Mouse (Mus musculus) ES-Bruce4 (cell line): ENCODE data around the gene Siah1a. TPM values are rescaled to one million over a fixed set of nuclear protein-coding genes. Genes with fewer than 3 reads are reported as not detected.

Experiments used
- H3K27ac ChIP-seq: 2 replicates; pipeline ENCODE4 v1.5.1; 2012; ENCODE audit warnings: low read length, inconsistent platforms; ENCODE audit not compliant: insufficient read depth
- H3K27me3 ChIP-seq: 2 replicates; pipeline ENCODE4 v1.6.1; 2012; ENCODE audit warnings: mild to moderate bottlenecking, low read length, inconsistent platforms; ENCODE audit not compliant: control insufficient read depth, poor library complexity, insufficient read depth, severe bottlenecking
- H3K36me3 ChIP-seq: 2 replicates; pipeline ENCODE4 v1.6.1; 2012; ENCODE audit warnings: inconsistent platforms, mild to moderate bottlenecking, low read length, moderate library complexity; ENCODE audit not compliant: control insufficient read depth, poor library complexity, insufficient read depth, severe bottlenecking
- H3K4me1 ChIP-seq: one replicate; pipeline ENCODE4 v1.8.1; 2011; ENCODE audit warnings: low read length; ENCODE audit not compliant: control insufficient read depth, insufficient read depth
- H3K4me3 ChIP-seq: 2 replicates; pipeline ENCODE4 v1.5.1; 2011; ENCODE audit warnings: low read depth, mild to moderate bottlenecking, low read length
- H3K9ac ChIP-seq: 2 replicates; pipeline ENCODE4 v1.6.1; 2012; ENCODE audit warnings: low read depth, mild to moderate bottlenecking, inconsistent platforms; ENCODE audit not compliant: poor library complexity, severe bottlenecking
- H3K9me3 ChIP-seq: replicated peaks from 2 replicates; pipeline ENCODE4 v1.6.1; 2012; ENCODE audit warnings: mild to moderate bottlenecking, low read length, inconsistent platforms; ENCODE audit not compliant: control insufficient read depth, poor library complexity, insufficient read depth, severe bottlenecking
- CTCF ChIP-seq: IDR thresholded peaks from one replicate; pipeline ENCODE4 v1.8.1; 2011; ENCODE audit warnings: low read depth, low read length
- EP300 ChIP-seq: IDR thresholded peaks from 2 replicates; pipeline ENCODE4 v1.6.1; 2011; ENCODE audit warnings: low read depth, low read length; ENCODE audit not compliant: insufficient read depth
- POLR2A ChIP-seq: IDR thresholded peaks from one replicate; pipeline ENCODE4 v1.8.1; 2011; ENCODE audit warnings: low read length; ENCODE audit not compliant: insufficient read depth
- polyA plus RNA-seq: library from polyadenylated mRNA; stranded (reverse); fragments of >200 nt; gene quantifications from 2 replicates; pipeline ENCODE4 v1.2.4, GENCODE M21; 2011; ENCODE audit warnings: low read depth; ENCODE audit not compliant: missing spikeins, insufficient read depth, insufficient read length

Siah1a gene
- polyA plus RNA-seq, 1 experiment = 20.9 TPM

- H3K27me3 ChIP-seq = no peaks in the 10 kb centered on the region
Observed at GRCm38 (mm10) chr8:86699471-86699870, 46.3 kb downstream of the Siah1a start.

GRCm38 (mm10) chr8:86698811-86699421, 46.8 kb downstream of the Siah1a start:
- H3K9me3 ChIP-seq = no peaks in the 10 kb centered on the region
- TF ChIP-seq POLR2A (no peak), CTCF (no peak), EP300 (no peak)
- no peaks in the 10 kb centered on the region for H3K4me1 ChIP-seq
- H3K36me3 ChIP-seq = no peaks in the 10 kb centered on the region
- H3K27me3 ChIP-seq = no peaks in the 10 kb centered on the region
- no peak overlapping the region for H3K27ac ChIP-seq
- no peak overlapping the region for H3K4me3 ChIP-seq
- no peak overlapping the region for H3K9ac ChIP-seq

More at GRCm38 (mm10) chr8:86699471-86699870, 46.3 kb downstream of the Siah1a start:
- Histone ChIP-seq H3K4me1 (no peaks in the 10 kb centered on the region), H3K4me3 (no peak overlapping the region), H3K9ac (no peak overlapping the region), H3K9me3 (no peaks in the 10 kb centered on the region), H3K36me3 (no peaks in the 10 kb centered on the region), H3K27ac (no peak overlapping the region)
- TF ChIP-seq CTCF = no peak
- TF ChIP-seq EP300 = no peak
- no peak for TF ChIP-seq POLR2A

DNA sequence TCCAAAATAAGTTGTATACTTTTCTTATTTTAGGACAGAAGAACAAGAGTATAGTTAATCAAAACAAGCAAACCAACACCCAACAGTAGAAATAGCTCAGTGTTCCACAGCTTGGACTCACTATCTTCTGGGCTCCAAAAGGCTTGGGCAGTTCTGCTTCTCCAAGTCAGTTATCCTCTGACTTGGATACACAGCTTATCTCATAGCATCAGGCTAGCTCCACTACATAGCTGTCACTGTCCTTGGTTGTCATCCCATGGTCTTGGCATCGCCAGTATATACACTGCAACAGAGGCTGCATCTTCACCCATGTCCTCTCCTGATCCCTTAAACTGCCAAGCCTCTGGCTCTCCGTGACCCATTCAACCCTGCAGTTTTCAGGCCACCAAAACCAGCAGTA, 50.0 kb downstream of the Siah1a start:
- H3K27ac ChIP-seq = no peak overlapping the region

GRCm38 (mm10) chr8:86694011-86694410, 51.7 kb downstream of the Siah1a start:
- no peak for TF ChIP-seq EP300
- TF ChIP-seq POLR2A = no peak
- no peak for TF ChIP-seq CTCF
- no peaks in the 10 kb centered on the region for H3K27me3 ChIP-seq
- no peaks in the 10 kb centered on the region for H3K9me3 ChIP-seq
- no peak overlapping the region for H3K9ac ChIP-seq
- no peak overlapping the region for H3K4me3 ChIP-seq
- no peaks in the 10 kb centered on the region for H3K36me3 ChIP-seq
- no peak overlapping the region for H3K27ac ChIP-seq
- no peaks in the 10 kb centered on the region for H3K4me1 ChIP-seq

More for the DNA sequence above, 50.0 kb downstream of the Siah1a start:
- Histone ChIP-seq H3K4me3 (no peak overlapping the region), H3K4me1 (no peaks in the 10 kb centered on the region), H3K9me3 (no peaks in the 10 kb centered on the region), H3K36me3 (no peaks in the 10 kb centered on the region), H3K27me3 (no peaks in the 10 kb centered on the region), H3K9ac (no peak overlapping the region)
- TF ChIP-seq EP300 (no peak), CTCF (no peak), POLR2A (no peak)

- Histone ChIP-seq H3K4me1 (no peaks in the 10 kb centered on the region), H3K9me3 (no peaks in the 10 kb centered on the region), H3K36me3 (no peaks in the 10 kb centered on the region), H3K4me3 (no peak overlapping the region), H3K27ac (no peak overlapping the region), H3K27me3 (no peaks in the 10 kb centered on the region), H3K9ac (no peak overlapping the region)
- TF ChIP-seq EP300 (no peak), POLR2A (no peak), CTCF (no peak)
Observed at GRCm38 (mm10) chr8:86692107-86692506, 53.6 kb downstream of the Siah1a start.

GRCm38 (mm10) chr8:86686629-86687028, 59.1 kb downstream of the Siah1a start:
- no peaks in the 10 kb centered on the region for H3K9me3 ChIP-seq
- H3K27ac ChIP-seq = no peak overlapping the region
- TF ChIP-seq POLR2A (no peak), EP300 (no peak), CTCF (no peak)
- H3K36me3 ChIP-seq = no peaks in the 10 kb centered on the region
- H3K9ac ChIP-seq = no peak overlapping the region
- H3K27me3 ChIP-seq = no peaks in the 10 kb centered on the region
- no peak overlapping the region for H3K4me3 ChIP-seq
- no peaks in the 10 kb centered on the region for H3K4me1 ChIP-seq

Other genes starting within 250 kb of the Siah1a start
- not detected in 2 replicates for gene Abcc12, start 165.2 kb downstream of the Siah1a start, polyA plus RNA-seq
- gene Lonp2, start 121.9 kb downstream of the Siah1a start, polyA plus RNA-seq = 25.6 and 28.5 TPM in 2 replicates
- not detected in 2 replicates for gene Gm10638, start 235 bp downstream of the Siah1a start, polyA plus RNA-seq
- 80.3 and 81.5 TPM in 2 replicates for gene N4bp1, start 139.3 kb upstream of the Siah1a start, polyA plus RNA-seq